Mouse (Mus musculus): ENCODE results near the gene Dnah12.

GRCm38 (mm10) chr14:26645989-26646650, 47.0 kb upstream of the Dnah12 start:
- no peak for TF ChIP-seq MAX (IDR thresholded peaks at IDR 0.05)
- no peak for TF ChIP-seq CTCF (IDR thresholded peaks at IDR 0.05; ENCODE audit: control insufficient read depth, insufficient read depth, insufficient read length)

All from C2C12 (cell line).